Mouse (Mus musculus): ENCODE results near the gene Xylt1.
A peak's percentile ranks its signal among the peaks of the same experiment; 100 is the strongest.

The Xylt1 gene

GRCm38 (mm10) chr7:117613796-117614195, 233.0 kb downstream of the Xylt1 start:
- DNase-seq (ENCODE audit: low spot score in 2 of 2), result peak in 1 of 2 experiments; percentile 15

- no peak for DNase-seq (ENCODE audit: low spot score in 2 of 2)
Observed at GRCm38 (mm10) chr7:117614346-117614745, 233.6 kb downstream of the Xylt1 start.

GRCm38 (mm10) chr7:117614851-117615250, 234.1 kb downstream of the Xylt1 start:
- DNase-seq (ENCODE audit: low spot score in 2 of 2), result no peak

GRCm38 (mm10) chr7:117616277-117616676, 235.5 kb downstream of the Xylt1 start:
- no peak for DNase-seq (ENCODE audit: low spot score in 2 of 2)

DNA sequence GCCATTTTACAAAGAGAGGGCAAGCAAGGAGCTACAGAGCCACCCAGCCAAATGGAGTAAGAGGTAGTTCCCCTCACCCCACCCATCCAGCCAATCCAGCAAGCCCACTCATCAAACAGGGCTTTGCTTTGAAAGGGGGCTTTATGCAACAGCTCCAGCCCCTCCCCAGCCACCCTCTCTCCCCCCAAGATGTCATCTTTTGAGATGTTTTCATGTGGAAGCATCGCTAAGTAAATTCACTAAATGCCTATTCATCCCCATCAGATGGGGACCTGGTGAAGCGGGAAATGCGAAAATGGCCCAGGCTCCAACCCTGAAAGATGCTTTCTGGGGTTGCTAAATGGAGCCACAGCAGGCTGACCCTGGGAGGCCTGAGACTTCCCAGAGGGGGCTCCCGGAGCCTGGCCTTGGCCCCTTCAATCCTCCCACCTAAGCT, 238.0 kb downstream of the Xylt1 start:
- DNase-seq (ENCODE audit: low spot score in 2 of 2), result no peak

DNA sequence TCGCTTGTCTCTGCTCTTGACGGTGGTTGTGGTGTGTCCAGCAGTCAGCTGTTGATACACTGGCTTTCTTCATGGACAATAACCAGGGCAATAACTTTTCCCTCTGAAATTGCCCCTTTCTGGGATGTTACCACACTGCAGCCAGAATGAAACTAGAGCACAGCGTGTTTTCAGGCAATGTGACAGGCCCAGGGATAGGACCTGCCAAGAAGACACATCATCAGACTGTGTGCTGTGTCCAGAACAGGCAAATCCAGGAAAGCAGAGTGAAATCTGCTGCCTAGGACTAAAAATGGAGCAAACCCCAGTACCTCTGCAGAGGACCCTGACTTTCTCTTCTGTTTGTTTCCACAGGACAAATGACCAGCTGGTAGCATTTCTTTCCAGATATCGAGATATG, 240.8 kb downstream of the Xylt1 start:
- no peak for DNase-seq (ENCODE audit: low spot score in 2 of 2)

DNA sequence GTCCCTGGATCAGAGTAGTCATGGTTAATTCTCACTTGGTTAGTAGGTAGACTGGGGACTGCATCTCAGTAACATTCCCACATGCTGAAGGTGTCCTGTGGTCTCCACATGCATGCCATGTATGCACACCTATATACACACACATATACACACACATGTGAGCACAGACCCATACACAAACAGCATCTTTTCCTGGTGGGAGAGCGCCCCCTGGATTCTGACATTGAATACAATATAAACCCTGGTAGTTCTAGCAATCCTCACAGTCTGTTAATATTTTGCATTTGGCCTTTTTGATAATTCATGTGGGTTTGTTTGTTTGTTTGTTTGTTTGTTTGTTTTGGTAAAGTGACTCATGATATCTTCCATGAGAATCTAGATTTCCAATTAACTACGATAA, 242.0 kb downstream of the Xylt1 start:
- peak; percentile 31 to 77 for DNase-seq (ENCODE audit: low spot score in 2 of 2)

- no peak for DNase-seq (ENCODE audit: low spot score in 2 of 2)
Observed at GRCm38 (mm10) chr7:117628791-117629190, 248.0 kb downstream of the Xylt1 start.

DNA sequence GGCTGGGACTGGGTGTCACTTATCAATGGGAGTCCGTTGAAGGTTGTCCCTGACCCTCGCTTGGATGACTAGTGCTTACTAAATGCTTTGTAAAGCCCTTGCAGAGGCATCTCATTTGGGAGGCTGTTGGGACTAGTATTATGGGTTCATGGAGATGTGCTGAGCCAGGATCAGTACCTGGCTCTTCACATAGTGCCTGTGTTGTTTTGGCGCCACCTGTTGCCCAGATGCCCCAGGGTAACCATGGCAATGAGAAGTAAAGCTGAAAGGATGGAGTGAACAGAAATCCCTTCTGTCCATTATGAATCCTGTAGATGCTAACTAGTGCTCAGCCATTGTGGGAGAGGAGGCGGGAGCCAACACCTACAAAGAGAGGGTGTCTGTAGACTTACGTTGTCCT, 249.9 kb downstream of the Xylt1 start:
- DNase-seq (ENCODE audit: low spot score in 2 of 2), result peak; percentile 26 to 69

GRCm38 (mm10) chr7:117635584-117635983, 254.8 kb downstream of the Xylt1 start:
- no peak for DNase-seq (ENCODE audit: low spot score in 2 of 2)

DNA sequence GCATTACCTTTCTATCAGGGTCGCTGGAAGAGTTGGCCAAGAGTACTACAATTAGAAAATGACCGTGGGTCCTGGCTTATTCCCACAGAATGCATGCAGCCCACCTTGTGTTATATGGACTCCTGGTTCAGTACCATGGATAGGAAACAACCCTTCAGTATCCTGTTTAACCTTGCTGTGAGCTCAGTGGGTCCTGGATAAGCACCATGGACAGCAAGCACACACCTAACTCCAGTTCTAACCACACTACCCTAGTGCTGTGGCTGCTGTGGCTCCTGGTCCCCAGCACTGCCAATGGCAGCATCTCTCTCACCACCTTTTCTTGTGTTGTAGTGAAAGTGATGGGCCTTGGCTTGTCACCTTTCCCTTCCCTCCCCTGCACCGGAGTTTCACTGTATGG, 255.9 kb downstream of the Xylt1 start:
- DNase-seq (ENCODE audit: low spot score in 2 of 2), result no peak

GRCm38 (mm10) chr7:117637997-117638396, 257.2 kb downstream of the Xylt1 start:
- no peak for DNase-seq (ENCODE audit: low spot score in 2 of 2)

GRCm38 (mm10) chr7:117652637-117653036, 271.9 kb downstream of the Xylt1 start:
- no peak for DNase-seq (ENCODE audit: low spot score in 2 of 2)

GRCm38 (mm10) chr7:117655732-117656131, 275.0 kb downstream of the Xylt1 start:
- DNase-seq (ENCODE audit: low spot score in 2 of 2), result no peak

DNA sequence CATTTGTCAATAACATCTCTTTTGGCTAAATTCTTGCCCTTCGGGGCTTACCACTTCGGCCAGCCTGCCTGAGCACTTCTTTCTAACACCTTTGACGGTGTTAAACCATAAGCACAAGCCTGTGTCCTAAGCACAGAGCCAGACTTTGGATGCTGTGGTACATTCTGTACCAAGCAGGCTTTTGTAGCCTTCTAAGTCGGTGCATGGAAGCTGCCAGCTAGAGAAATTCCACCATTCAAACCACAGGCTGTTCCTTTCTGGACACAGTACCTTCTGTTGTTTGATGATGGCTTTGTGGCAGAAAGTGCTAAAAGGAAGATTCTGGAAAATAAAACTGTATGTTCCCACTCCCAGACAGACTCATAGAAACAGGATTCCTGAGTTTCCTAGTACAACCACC, 277.4 kb downstream of the Xylt1 start:
- DNase-seq (ENCODE audit: low spot score in 2 of 2), result no peak

DNA sequence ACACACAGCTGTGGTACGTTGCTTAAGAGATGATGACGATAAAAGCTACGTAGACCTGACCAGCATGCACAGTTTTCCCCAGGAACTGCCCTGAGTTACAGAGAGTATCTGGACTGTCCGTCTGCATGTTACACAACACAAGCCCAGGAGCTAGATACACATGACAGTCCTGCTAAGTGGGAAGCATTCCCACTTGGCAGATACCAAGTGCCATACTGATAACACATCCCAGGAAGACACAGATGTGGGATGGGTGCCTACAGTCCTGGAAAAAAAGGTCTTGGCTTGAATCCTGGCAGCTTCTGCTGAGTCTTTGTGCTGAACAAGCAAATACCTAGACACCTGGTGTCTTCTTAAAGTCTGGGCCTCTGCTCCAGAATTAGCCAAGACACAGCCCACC, 278.0 kb downstream of the Xylt1 start:
- DNase-seq (ENCODE audit: low spot score in 2 of 2), result no peak

- no peak for DNase-seq (ENCODE audit: low spot score in 2 of 2)
Observed at GRCm38 (mm10) chr7:117667286-117667685, 286.5 kb downstream of the Xylt1 start.

DNA sequence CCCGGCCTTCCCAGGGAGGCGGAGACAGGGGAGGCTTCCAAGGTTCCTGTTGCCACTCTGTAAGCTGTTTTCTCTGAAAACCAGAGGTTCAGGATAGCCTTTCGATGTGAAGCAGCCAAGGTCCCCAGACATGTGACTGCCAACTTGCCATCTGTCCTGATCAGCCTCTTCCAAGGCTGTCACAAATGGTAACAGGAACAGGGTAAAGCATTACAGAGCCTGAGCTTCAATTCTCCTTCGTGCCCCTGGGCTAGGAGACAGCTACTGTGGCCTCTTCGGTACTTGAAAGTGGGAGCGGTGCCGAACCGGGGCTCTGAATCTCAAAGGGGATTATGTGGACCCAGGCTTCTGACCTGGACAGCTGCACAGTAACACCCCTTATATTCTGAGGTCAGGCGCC, 287.4 kb downstream of the Xylt1 start:
- no peak for DNase-seq (ENCODE audit: low spot score in 2 of 2)

GRCm38 (mm10) chr7:117672121-117672591, 291.4 kb downstream of the Xylt1 start:
- DNase-seq (ENCODE audit: low spot score in 2 of 2), result no peak

DNA sequence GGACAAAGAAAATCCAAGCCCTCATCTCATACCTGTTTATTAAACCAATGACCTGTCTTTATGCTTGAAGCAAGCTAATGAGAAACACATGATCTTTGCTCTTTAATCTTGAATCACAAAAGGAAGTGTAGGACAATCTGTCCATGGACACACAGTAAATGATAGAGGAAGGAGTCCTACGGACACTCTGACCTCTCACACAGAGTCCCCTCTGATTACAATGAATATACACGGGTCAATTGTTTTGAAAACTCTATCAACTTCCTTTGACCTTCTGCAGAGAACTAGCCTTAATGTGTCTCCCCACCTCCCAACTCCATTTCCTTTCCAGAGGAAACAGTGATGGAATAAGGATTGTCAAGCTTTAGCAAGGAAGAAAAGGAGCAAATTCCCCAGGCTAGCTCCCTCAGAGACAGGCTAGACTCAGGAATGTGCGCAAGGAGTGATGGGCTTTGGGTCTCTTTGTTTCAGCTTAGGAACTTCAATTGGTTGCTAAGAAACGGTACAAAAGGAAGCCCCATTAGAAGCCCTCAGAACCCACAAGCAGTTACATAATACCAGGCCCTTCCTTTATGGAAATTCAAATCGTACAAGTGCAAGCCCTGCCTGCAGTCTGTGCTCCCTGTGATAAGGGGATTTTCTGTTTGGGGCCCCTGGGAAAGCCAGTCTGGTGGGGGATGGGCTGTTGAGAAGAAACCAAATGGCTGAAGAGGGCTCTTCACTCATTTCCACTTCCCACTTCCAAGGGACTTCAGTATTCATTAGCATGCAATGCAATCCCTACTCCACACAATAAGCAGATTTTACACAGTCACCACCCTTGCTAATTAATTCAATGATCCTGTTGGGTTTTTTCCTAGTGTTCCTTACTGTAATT, 305.6 kb downstream of the Xylt1 start:
- DNase-seq (ENCODE audit: low spot score in 2 of 2), result no peak

GRCm38 (mm10) chr7:117686997-117687302, 306.2 kb downstream of the Xylt1 start:
- DNase-seq (ENCODE audit: low spot score in 2 of 2), result no peak

DNA sequence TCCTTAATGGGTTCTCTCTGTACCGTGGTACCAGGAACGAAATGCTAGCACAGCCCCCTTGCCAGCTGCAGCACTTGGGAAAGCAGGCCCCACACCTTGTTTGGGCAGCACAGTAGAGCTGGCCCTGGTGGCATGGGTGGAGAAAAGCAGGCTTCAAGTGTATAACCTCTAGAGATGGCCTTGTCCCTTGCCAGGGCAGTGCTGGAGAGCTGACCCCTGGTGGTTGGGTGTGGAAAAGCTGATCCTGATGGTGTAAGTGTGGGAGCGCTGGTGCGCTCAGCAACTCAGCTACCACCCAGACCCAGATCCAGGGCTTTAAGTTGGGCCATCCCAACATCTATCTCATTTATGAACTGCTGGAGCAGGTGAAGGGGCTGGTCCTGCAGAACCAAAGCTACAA, 314.8 kb downstream of the Xylt1 start:
- peak; percentile 27 to 61 for DNase-seq (ENCODE audit: low spot score in 2 of 2)

- DNase-seq (ENCODE audit: low spot score in 2 of 2), result no peak
Observed at GRCm38 (mm10) chr7:117697681-117698080, 316.9 kb downstream of the Xylt1 start.

Data from spleen, postnatal 4 days (tissue).